Mouse (Mus musculus) left cerebral cortex, adult 2 months (tissue): ENCODE data around the gene Tmem208. TPM values are rescaled to one million over a fixed set of nuclear protein-coding genes. Genes with fewer than 3 reads are reported as not detected.
A peak's percentile ranks its signal among the peaks of the same experiment; 100 is the strongest.

Experiments
- DNase-seq, 2 experiments: peaks; one replicate each; pipeline ENCODE4 v3.0.0; 2021 to 2022; ENCODE audit warnings: low spot score in 2 of 2, mixed read lengths in 1 of 2; ENCODE audit errors: extremely low spot score in 1 of 2
- H3K27ac ChIP-seq: fragments of 200-600 bp; 2 replicates; pipeline ENCODE4 v1.8.1; 2022
- H3K4me3 ChIP-seq: fragments of 200-600 bp; 2 replicates; pipeline ENCODE4 v1.8.1; 2022
- CTCF ChIP-seq: fragments of 200-600 bp; IDR thresholded peaks from 2 replicates; pipeline ENCODE4 v1.8.1; 2022; ENCODE audit warnings: antibody characterized with exemption, mild to moderate bottlenecking, moderate library complexity
- intact Hi-C: fragments of 180-260 bp; cut with DNase I; formaldehyde crosslinking; loops from one replicate; pipeline ENCODE4 v1.15.1; 2025
- long read RNA-seq, 2 experiments: library from polyadenylated mRNA; stranded (forward); transcript quantifications; one replicate each; pipeline ENCODE4 v2.0.0; 2021; ENCODE audit warnings: borderline mapping rate in 2 of 2
- total RNA-seq, 2 experiments: library from RNA; stranded (reverse); gene quantifications; 2 replicates each; pipeline ENCODE4 v1.2.3; 2021

The Tmem208 gene
- total RNA-seq = 10 to 100 TPM; 35.4 to 40.1 TPM
- long read RNA-seq, experiment 1, transcript Tmem208-201 (6 exons, 785 nt) = major isoform, 8 of 15 reads
- long read RNA-seq, experiment 1, partial matches to known transcripts = 1 of 15 reads
- long read RNA-seq, experiment 1, other reads (novel, unspliced or antisense) = 3 of 15 reads
- long read RNA-seq, experiment 2, transcript Tmem208-201 (6 exons, 785 nt) = major isoform, 14 of 23 reads
- long read RNA-seq, experiment 2, partial matches to known transcripts = 1 of 23 reads
- long read RNA-seq, experiment 2, other reads (novel, unspliced or antisense) = 3 of 23 reads

- peak within 1 kb of the TSS; percentile 99 for H3K4me3 ChIP-seq
- TF ChIP-seq CTCF = peak; percentile 46
- peak within 1 kb of the TSS; percentile 96 for H3K27ac ChIP-seq
- DNase-seq = peak; percentile 96 to 97
- intact Hi-C loops = loop anchor here (2.0 kb wide), 1 partner anchor 15 kb away; no protein-coding TSS in a partner anchor
These were observed at the start of gene Tmem208, which contains the start of gene Lrrc29 for GRCm38 (mm10) chr8:105326141-105326672. Gene Tmem208, plus strand, starts transcription at chr8:105326354. Gene Lrrc29, minus strand, starts transcription at chr8:105326278.

- peak overlapping the region; percentile 38 for H3K4me3 ChIP-seq
These were observed 47.2 kb upstream of the Tmem208 start for GRCm38 (mm10) chr8:105278911-105279334.

GRCm38 (mm10) chr8:105280567-105280966, 45.6 kb upstream of the Tmem208 start:
- intact Hi-C loops = no loop called here
- no peak for DNase-seq
- no peak overlapping the region for H3K4me3 ChIP-seq
- no peak overlapping the region for H3K27ac ChIP-seq
- no peak for TF ChIP-seq CTCF

More at GRCm38 (mm10) chr8:105278911-105279334, 47.2 kb upstream of the Tmem208 start:
- DNase-seq = peak; percentile 83 to 85
- H3K27ac ChIP-seq = peak overlapping the region; percentile 41; the same call in 1 of the 2 replicates
- intact Hi-C loops = no loop called here
- TF ChIP-seq CTCF = peak; percentile 20

- no peak for DNase-seq
- intact Hi-C loops = no loop called here
- H3K27ac ChIP-seq = no peak overlapping the region
- H3K4me3 ChIP-seq = no peak overlapping the region
- no peak for TF ChIP-seq CTCF
These were observed 44.3 kb upstream of the Tmem208 start for GRCm38 (mm10) chr8:105281821-105282220.

GRCm38 (mm10) chr8:105282239-105282638, 43.9 kb upstream of the Tmem208 start:
- TF ChIP-seq CTCF = no peak
- intact Hi-C loops = no loop called here
- H3K4me3 ChIP-seq = no peak overlapping the region
- H3K27ac ChIP-seq = no peak overlapping the region
- no peak for DNase-seq

GRCm38 (mm10) chr8:105283074-105283473, 43.1 kb upstream of the Tmem208 start:
- H3K27ac ChIP-seq = no peak overlapping the region
- intact Hi-C loops = no loop called here
- peak; percentile 63 for TF ChIP-seq CTCF
- DNase-seq = no peak
- H3K4me3 ChIP-seq = no peak overlapping the region

GRCm38 (mm10) chr8:105285514-105285913, 40.6 kb upstream of the Tmem208 start:
- DNase-seq = no peak
- no peak for TF ChIP-seq CTCF
- Histone ChIP-seq H3K4me3 (no peak overlapping the region), H3K27ac (no peak overlapping the region)
- intact Hi-C loops = no loop called here

GRCm38 (mm10) chr8:105286907-105287306, 39.2 kb upstream of the Tmem208 start:
- DNase-seq = no peak
- TF ChIP-seq CTCF = no peak; the same call in 1 of the 2 replicates
- H3K4me3 ChIP-seq = no peak overlapping the region
- H3K27ac ChIP-seq = no peak overlapping the region
- intact Hi-C loops = no loop called here

- no peak for DNase-seq
- intact Hi-C loops = no loop called here
- no peak for TF ChIP-seq CTCF
- H3K4me3 ChIP-seq = peak overlapping the region; percentile 61
- H3K27ac ChIP-seq = no peak overlapping the region
These were observed 37.9 kb upstream of the Tmem208 start for GRCm38 (mm10) chr8:105288231-105288630.

- DNase-seq = peak; percentile 94 to 95
- intact Hi-C loops = no loop called here
- Histone ChIP-seq H3K27ac (peak overlapping the region; percentile 86), H3K4me3 (peak overlapping the region; percentile 61)
- TF ChIP-seq CTCF = no peak; the same call in none of the 2 replicates
These were observed 37.0 kb upstream of the Tmem208 start for GRCm38 (mm10) chr8:105288958-105289732.

- intact Hi-C loops = loop anchor here (2.0 kb wide), 1 partner anchor 635 kb away; no protein-coding TSS in a partner anchor
- TF ChIP-seq CTCF = peak; percentile 48
- no peak for DNase-seq
- Histone ChIP-seq H3K4me3 (peak within 1 kb of the TSS; percentile 61), H3K27ac (peak within 1 kb of the TSS; percentile 86)
These were observed 36.2 kb upstream of the Tmem208 start, which contains the start of gene 4931428F04Rik for GRCm38 (mm10) chr8:105289805-105290460. Gene 4931428F04Rik, minus strand, starts transcription at chr8:105289864.
